Mouse (Mus musculus): ENCODE data around the gene Fyco1.
A peak's percentile ranks its signal among the peaks of the same experiment; 100 is the strongest.

Gene Fyco1

GRCm38 (mm10) chr9:123815444-123815843 is 36.3 kb downstream of the Fyco1 start:
- DNase-seq (ENCODE audit: low spot score in 2 of 2): no peak

GRCm38 (mm10) chr9:123814821-123815220 is 36.9 kb downstream of the Fyco1 start:
- no peak for DNase-seq (ENCODE audit: low spot score in 2 of 2)

GRCm38 (mm10) chr9:123814326-123814725 is 37.4 kb downstream of the Fyco1 start:
- no peak for DNase-seq (ENCODE audit: low spot score in 2 of 2)

- no peak for DNase-seq (ENCODE audit: low spot score in 2 of 2)
Observed at GRCm38 (mm10) chr9:123811831-123812230, 39.9 kb downstream of the Fyco1 start.

GRCm38 (mm10) chr9:123808583-123808982 is 43.1 kb downstream of the Fyco1 start:
- DNase-seq (ENCODE audit: low spot score in 2 of 2): no peak

GRCm38 (mm10) chr9:123806267-123806666 is 45.4 kb downstream of the Fyco1 start, which contains the start of gene Cxcr6:
Gene Cxcr6, plus strand, starts transcription at chr9:123806475.
- no peak for DNase-seq (ENCODE audit: low spot score in 2 of 2)

GRCm38 (mm10) chr9:123805241-123805640 is 46.5 kb downstream of the Fyco1 start:
- no peak for DNase-seq (ENCODE audit: low spot score in 2 of 2)

GRCm38 (mm10) chr9:123802896-123803295 is 48.8 kb downstream of the Fyco1 start:
- DNase-seq (ENCODE audit: low spot score in 2 of 2): no peak

- no peak for DNase-seq (ENCODE audit: low spot score in 2 of 2)
Observed at GRCm38 (mm10) chr9:123802421-123802820, 49.3 kb downstream of the Fyco1 start.

- no peak for DNase-seq (ENCODE audit: low spot score in 2 of 2)
Observed at GRCm38 (mm10) chr9:123801527-123801926, 50.2 kb downstream of the Fyco1 start.

GRCm38 (mm10) chr9:123796174-123796573 is 55.5 kb downstream of the Fyco1 start:
- DNase-seq (ENCODE audit: low spot score in 2 of 2): peak; percentile 30 to 64

- no peak for DNase-seq (ENCODE audit: low spot score in 2 of 2)
Observed at GRCm38 (mm10) chr9:123788855-123789529, 62.7 kb downstream of the Fyco1 start.

- DNase-seq (ENCODE audit: low spot score in 2 of 2): peak in 1 of 2 experiments; percentile 26
Observed at GRCm38 (mm10) chr9:123773299-123773698, 78.4 kb downstream of the Fyco1 start.

- DNase-seq (ENCODE audit: low spot score in 2 of 2): no peak
Observed at GRCm38 (mm10) chr9:123769532-123769931, 82.2 kb downstream of the Fyco1 start.

GRCm38 (mm10) chr9:123768443-123768842 is 83.3 kb downstream of the Fyco1 start:
- DNase-seq (ENCODE audit: low spot score in 2 of 2): no peak

GRCm38 (mm10) chr9:123766996-123767395 is 84.7 kb downstream of the Fyco1 start:
- no peak for DNase-seq (ENCODE audit: low spot score in 2 of 2)

- peak in 1 of 2 experiments; percentile 57 for DNase-seq (ENCODE audit: low spot score in 2 of 2)
Observed at GRCm38 (mm10) chr9:123763771-123764170, 87.9 kb downstream of the Fyco1 start.

GRCm38 (mm10) chr9:123762886-123763285 is 88.8 kb downstream of the Fyco1 start:
- DNase-seq (ENCODE audit: low spot score in 2 of 2): peak; percentile 20 to 62

GRCm38 (mm10) chr9:123760806-123761205 is 90.9 kb downstream of the Fyco1 start:
- DNase-seq (ENCODE audit: low spot score in 2 of 2): no peak

- peak in 1 of 2 experiments; percentile 38 for DNase-seq (ENCODE audit: low spot score in 2 of 2)
Observed at GRCm38 (mm10) chr9:123758645-123759044, 93.1 kb downstream of the Fyco1 start.

GRCm38 (mm10) chr9:123758156-123758555 is 93.5 kb downstream of the Fyco1 start:
- peak in 1 of 2 experiments; percentile 18 for DNase-seq (ENCODE audit: low spot score in 2 of 2)

- peak in 1 of 2 experiments; percentile 49 for DNase-seq (ENCODE audit: low spot score in 2 of 2)
Observed at GRCm38 (mm10) chr9:123757326-123757725, 94.4 kb downstream of the Fyco1 start.

GRCm38 (mm10) chr9:123756752-123757151 is 94.9 kb downstream of the Fyco1 start:
- peak in 1 of 2 experiments; percentile 58 for DNase-seq (ENCODE audit: low spot score in 2 of 2)

- peak; percentile 30 to 68 for DNase-seq (ENCODE audit: low spot score in 2 of 2)
Observed at GRCm38 (mm10) chr9:123754333-123754732, 97.4 kb downstream of the Fyco1 start.

Measured in spleen, postnatal 4 days (tissue).